In genomic region chr13:116305721-116306120, GRCm38 (mm10) we compare ENCODE assay signal across 13 mouse cellular contexts. TPM values are rescaled to one million over a fixed set of nuclear protein-coding genes. Genes with fewer than 3 reads are reported as not detected.
DNase-seq lines count a peak whose midpoint lies in the region; ATAC-seq and TF ChIP-seq lines count a peak whose summit lies in the region.
"Had no signal": no experiment of that assay in that cellular context is flagged by ENCODE, and none has a peak within 500 bp of the region (broad histone marks: within the 10 kb centered on the region; RNA-seq: fewer than 3 reads in every experiment).

No protein-coding gene starts in this region.

- no peaks in the 10 kb centered on the region for H3K9me3 ChIP-seq in hindbrain, embryonic 12.5 days (replicated peaks)
- no peaks in the 10 kb centered on the region for H3K9me3 ChIP-seq in hindbrain, postnatal 0 days (ENCODE audit: low read length)
- no peaks in the 10 kb centered on the region for H3K9me3 ChIP-seq in forebrain, embryonic 12.5 days
- H3K9me3 ChIP-seq in limb, embryonic 12.5 days: no peaks in the 10 kb centered on the region
- H3K9me3 ChIP-seq in stomach, embryonic 14.5 days (ENCODE audit: control insufficient read depth, low read depth, low read length): no peaks in the 10 kb centered on the region

- TF ChIP-seq CTCF in hindbrain, postnatal 0 days (IDR thresholded peaks at IDR 0.05; ENCODE audit: low read depth): no peak

- H3K4me2 ChIP-seq in hindbrain, embryonic 12.5 days (replicated peaks): no peak overlapping the region
- H3K4me2 ChIP-seq in hindbrain, postnatal 0 days (ENCODE audit: low read depth, low read length): no peak overlapping the region
- H3K4me2 ChIP-seq in forebrain, embryonic 12.5 days: peak overlapping the region; percentile 45
- peak overlapping the region; percentile 48 for H3K4me2 ChIP-seq in limb, embryonic 12.5 days
- H3K4me2 ChIP-seq in stomach, embryonic 14.5 days (replicated peaks; ENCODE audit: low read depth, low read length): peak overlapping the region; percentile 51

- DNase-seq in hindbrain, postnatal 0 days (ENCODE audit: low spot score): no peak
- no peak for DNase-seq in gastrocnemius, postnatal 10 days
- no peak for DNase-seq in cerebellum, postnatal 25 days
- DNase-seq: cerebellum, adult 9-10 months; heart, postnatal 10 days; kidney, adult 2 months had no signal

- 0 out of 2 replicates have a peak, but pooled peaks cover 6% of the 10 kb centered on the region for H3K4me1 ChIP-seq in hindbrain, embryonic 12.5 days
- no peaks in the 10 kb centered on the region for H3K4me1 ChIP-seq in hindbrain, postnatal 0 days (ENCODE audit: insufficient read depth, low read length)
- H3K4me1 ChIP-seq in forebrain, embryonic 12.5 days: peaks cover 12% of the 10 kb centered on the region; the same call in 1 of the 2 replicates
- H3K4me1 ChIP-seq in limb, embryonic 12.5 days (replicated peaks): peaks cover 29% of the 10 kb centered on the region
- H3K4me1 ChIP-seq in stomach, embryonic 14.5 days (ENCODE audit: control insufficient read depth, insufficient read depth, low read length): 0 out of 2 replicates have a peak, but pooled peaks cover 7% of the 10 kb centered on the region

- 6% methylated on average over 2 of the region's 2 CpGs for WGBS in hindbrain, embryonic 12.5 days
- 0% methylated on average over 2 of the region's 2 CpGs for WGBS in hindbrain, postnatal 0 days
- 4% methylated on average over 2 of the region's 2 CpGs for WGBS in forebrain, embryonic 12.5 days
- WGBS in limb, embryonic 12.5 days: 14% methylated on average over 2 of the region's 2 CpGs
- 27% methylated on average over 2 of the region's 2 CpGs for WGBS in stomach, embryonic 14.5 days

- H3K9ac ChIP-seq in hindbrain, embryonic 12.5 days: no peak overlapping the region
- H3K9ac ChIP-seq in hindbrain, postnatal 0 days (replicated peaks; ENCODE audit: low read length): no peak overlapping the region
- H3K9ac ChIP-seq in forebrain, embryonic 12.5 days: 0 out of 2 replicates have a peak overlapping the region, but pooled peaks have one; percentile 29
- H3K9ac ChIP-seq in limb, embryonic 12.5 days (replicated peaks): no peak overlapping the region
- peak overlapping the region; percentile 49 for H3K9ac ChIP-seq in stomach, embryonic 14.5 days (replicated peaks; ENCODE audit: low read depth, low read length)

- H3K36me3 ChIP-seq in hindbrain, embryonic 12.5 days: no peaks in the 10 kb centered on the region
- no peaks in the 10 kb centered on the region for H3K36me3 ChIP-seq in hindbrain, postnatal 0 days (ENCODE audit: insufficient read depth, low read length)
- no peaks in the 10 kb centered on the region for H3K36me3 ChIP-seq in forebrain, embryonic 12.5 days (replicated peaks)
- H3K36me3 ChIP-seq in limb, embryonic 12.5 days: no peaks in the 10 kb centered on the region
- no peaks in the 10 kb centered on the region; the same call in 1 of the 2 replicates for H3K36me3 ChIP-seq in stomach, embryonic 14.5 days (ENCODE audit: control insufficient read depth, insufficient read depth, low read length)

- peak overlapping the region; percentile 6; the same call in 1 of the 2 replicates for H3K4me3 ChIP-seq in hindbrain, embryonic 12.5 days
- H3K4me3 ChIP-seq in hindbrain, postnatal 0 days (ENCODE audit: low read length): no peak overlapping the region
- peak overlapping the region; percentile 33 for H3K4me3 ChIP-seq in forebrain, embryonic 12.5 days (replicated peaks)
- H3K4me3 ChIP-seq in limb, embryonic 12.5 days (replicated peaks): no peak overlapping the region
- peak overlapping the region; percentile 81 for H3K4me3 ChIP-seq in stomach, embryonic 14.5 days (ENCODE audit: low read depth, low read length)
- H3K4me3 ChIP-seq: megakaryocyte, embryonic 14.5 days had no signal

- ATAC-seq in hindbrain, embryonic 12.5 days (ENCODE audit: low FRiP score): no peak
- no peak for ATAC-seq in hindbrain, postnatal 0 days
- no peak for ATAC-seq in forebrain, embryonic 12.5 days (ENCODE audit: low FRiP score)
- ATAC-seq in limb, embryonic 12.5 days (ENCODE audit: insufficient number of reproducible peaks, insufficient read depth, low FRiP score, low TSS enrichment, low read depth): no peak
- no peak for ATAC-seq in stomach, embryonic 14.5 days (ENCODE audit: insufficient number of reproducible peaks, insufficient read depth, low FRiP score, low read depth)

- H3K27ac ChIP-seq in hindbrain, embryonic 12.5 days: no peak overlapping the region
- no peak overlapping the region for H3K27ac ChIP-seq in hindbrain, postnatal 0 days
- peak overlapping the region; percentile 37; the same call in 1 of the 2 replicates for H3K27ac ChIP-seq in forebrain, embryonic 12.5 days
- H3K27ac ChIP-seq in limb, embryonic 12.5 days: no peak overlapping the region
- peak overlapping the region; percentile 75; the same call in 1 of the 2 replicates for H3K27ac ChIP-seq in stomach, embryonic 14.5 days (ENCODE audit: low read length)

- peaks cover 89% of the 10 kb centered on the region for H3K27me3 ChIP-seq in hindbrain, embryonic 12.5 days
- peaks cover 90% of the 10 kb centered on the region for H3K27me3 ChIP-seq in hindbrain, postnatal 0 days (ENCODE audit: insufficient read depth, low read length)
- H3K27me3 ChIP-seq in forebrain, embryonic 12.5 days: peaks cover 86% of the 10 kb centered on the region
- peaks cover 87% of the 10 kb centered on the region for H3K27me3 ChIP-seq in limb, embryonic 12.5 days
- peaks cover 12% of the 10 kb centered on the region for H3K27me3 ChIP-seq in stomach, embryonic 14.5 days (ENCODE audit: control insufficient read depth, insufficient read depth, low read length)
- H3K27me3 ChIP-seq: CH12.LX had no signal

RNA-seq across cellular contexts. Expression of gene Isl1, which starts 3.8 kb away (rescaled TPM):
- 44.2 and 45.5 TPM in 2 replicates for polyA plus RNA-seq in hindbrain, embryonic 12.5 days (2016; fragmentation: Nextera tagmentation; extraction: Ambion mirVana)
- total RNA-seq in hindbrain, postnatal 0 days (2014; rRNA removed): 16.9 and 21.8 TPM in 2 replicates
- 8.3 and 10.2 TPM in 2 replicates for polyA plus RNA-seq in hindbrain, postnatal 0 days (2015; fragmentation: Nextera tagmentation; extraction: Ambion mirVana)
- polyA plus RNA-seq in forebrain, embryonic 12.5 days (2016; fragmentation: Nextera tagmentation; extraction: Ambion mirVana): 65.6 and 74.4 TPM in 2 replicates
- 8.9 and 16.7 TPM in 2 replicates for polyA plus RNA-seq in limb, embryonic 12.5 days (2016; fragmentation: Nextera tagmentation; extraction: Ambion mirVana)
- polyA plus RNA-seq in stomach, embryonic 14.5 days (2014; fragmentation: Nextera tagmentation; extraction: Ambion mirVana): 51.8 and 54.2 TPM in 2 replicates
- 1 to 10 TPM in 1 of 2 experiments, under 1 TPM in 1; 0.45 to 1.1 TPM for total RNA-seq in gastrocnemius, postnatal 10 days (2021)
- total RNA-seq: CH12.LX; liver, adult 2 months had no signal
- polyA plus RNA-seq: liver, adult 2 months had no signal

Comparison
In these comparisons a context has a peak if more than half of its experiments do, and no peak if none do; other contexts are left out.
1. H3K4me3 ChIP-seq: peak in hindbrain, embryonic 12.5 days (single experiment), forebrain, embryonic 12.5 days (single experiment) and stomach, embryonic 14.5 days (single experiment); none in hindbrain, postnatal 0 days (single experiment) and limb, embryonic 12.5 days (single experiment).
2. H3K27ac ChIP-seq: peak in forebrain, embryonic 12.5 days (single experiment) and stomach, embryonic 14.5 days (single experiment); none in hindbrain, embryonic 12.5 days (single experiment), hindbrain, postnatal 0 days (single experiment) and limb, embryonic 12.5 days (single experiment).
3. H3K4me2 ChIP-seq: peak in forebrain, embryonic 12.5 days (single experiment), limb, embryonic 12.5 days (single experiment) and stomach, embryonic 14.5 days (single experiment); none in hindbrain, embryonic 12.5 days (single experiment) and hindbrain, postnatal 0 days (single experiment).
4. H3K9ac ChIP-seq: peak in forebrain, embryonic 12.5 days (single experiment) and stomach, embryonic 14.5 days (single experiment); none in hindbrain, embryonic 12.5 days (single experiment), hindbrain, postnatal 0 days (single experiment) and limb, embryonic 12.5 days (single experiment).